Mouse (Mus musculus): Measurements from ENCODE around the gene Msi2. TPM values are rescaled to one million over a fixed set of nuclear protein-coding genes. Genes with fewer than 3 reads are reported as not detected.

Msi2 gene
- polyA plus RNA-seq, 1 experiment = 69.3 TPM

GRCm38 (mm10) chr11:88424034-88424767 lies 294.1 kb downstream of the Msi2 start:
- Histone ChIP-seq H3K27me3 (ENCODE audit: control insufficient read depth, insufficient read depth, low read length) (no peaks in the 10 kb centered on the region), H3K36me3 (ENCODE audit: control insufficient read depth, insufficient read depth, low read length) (no peaks in the 10 kb centered on the region), H3K27ac (ENCODE audit: control insufficient read depth, insufficient read depth, low read depth, low read length) (no peak overlapping the region), H3K4me3 (ENCODE audit: control insufficient read depth, low read depth, low read length) (no peak overlapping the region), H3K4me1 (ENCODE audit: control insufficient read depth, insufficient read depth, low read length) (peaks cover 11% of the 10 kb centered on the region)
- TF ChIP-seq CTCF (IDR thresholded peaks at IDR 0.05; ENCODE audit: control insufficient read depth, insufficient read depth, insufficient replicate concordance, low read depth, low read length) (no peak), POLR2A (IDR thresholded peaks at IDR 0.05; ENCODE audit: control insufficient read depth, low read depth, low read length) (no peak)

- H3K36me3 ChIP-seq (ENCODE audit: control insufficient read depth, insufficient read depth, low read length) = no peaks in the 10 kb centered on the region
- H3K4me1 ChIP-seq (ENCODE audit: control insufficient read depth, insufficient read depth, low read length) = peaks cover 11% of the 10 kb centered on the region
- H3K27me3 ChIP-seq (ENCODE audit: control insufficient read depth, insufficient read depth, low read length) = no peaks in the 10 kb centered on the region
- no peak overlapping the region for H3K4me3 ChIP-seq (ENCODE audit: control insufficient read depth, low read depth, low read length)
- TF ChIP-seq POLR2A (IDR thresholded peaks at IDR 0.05; ENCODE audit: control insufficient read depth, low read depth, low read length) (no peak), CTCF (IDR thresholded peaks at IDR 0.05; ENCODE audit: control insufficient read depth, insufficient read depth, insufficient replicate concordance, low read depth, low read length) (no peak)
- no peak overlapping the region for H3K27ac ChIP-seq (ENCODE audit: control insufficient read depth, insufficient read depth, low read depth, low read length)
These were observed 297.2 kb downstream of the Msi2 start for GRCm38 (mm10) chr11:88421057-88421578.

GRCm38 (mm10) chr11:88419657-88420366 lies 298.5 kb downstream of the Msi2 start:
- Histone ChIP-seq H3K36me3 (ENCODE audit: control insufficient read depth, insufficient read depth, low read length) (no peaks in the 10 kb centered on the region), H3K4me3 (ENCODE audit: control insufficient read depth, low read depth, low read length) (no peak overlapping the region), H3K27me3 (ENCODE audit: control insufficient read depth, insufficient read depth, low read length) (no peaks in the 10 kb centered on the region), H3K4me1 (ENCODE audit: control insufficient read depth, insufficient read depth, low read length) (peaks cover 6% of the 10 kb centered on the region), H3K27ac (ENCODE audit: control insufficient read depth, insufficient read depth, low read depth, low read length) (no peak overlapping the region)
- no peak for TF ChIP-seq CTCF (IDR thresholded peaks at IDR 0.05; ENCODE audit: control insufficient read depth, insufficient read depth, insufficient replicate concordance, low read depth, low read length)
- no peak for TF ChIP-seq POLR2A (IDR thresholded peaks at IDR 0.05; ENCODE audit: control insufficient read depth, low read depth, low read length)

GRCm38 (mm10) chr11:88419064-88419463 lies 299.2 kb downstream of the Msi2 start:
- Histone ChIP-seq H3K27me3 (ENCODE audit: control insufficient read depth, insufficient read depth, low read length) (no peaks in the 10 kb centered on the region), H3K27ac (ENCODE audit: control insufficient read depth, insufficient read depth, low read depth, low read length) (no peak overlapping the region), H3K4me1 (ENCODE audit: control insufficient read depth, insufficient read depth, low read length) (peaks cover 6% of the 10 kb centered on the region), H3K4me3 (ENCODE audit: control insufficient read depth, low read depth, low read length) (no peak overlapping the region), H3K36me3 (ENCODE audit: control insufficient read depth, insufficient read depth, low read length) (no peaks in the 10 kb centered on the region)
- TF ChIP-seq POLR2A (IDR thresholded peaks at IDR 0.05; ENCODE audit: control insufficient read depth, low read depth, low read length) (no peak), CTCF (IDR thresholded peaks at IDR 0.05; ENCODE audit: control insufficient read depth, insufficient read depth, insufficient replicate concordance, low read depth, low read length) (no peak)

- Histone ChIP-seq H3K27me3 (ENCODE audit: control insufficient read depth, insufficient read depth, low read length) (no peaks in the 10 kb centered on the region), H3K36me3 (ENCODE audit: control insufficient read depth, insufficient read depth, low read length) (no peaks in the 10 kb centered on the region), H3K4me3 (ENCODE audit: control insufficient read depth, low read depth, low read length) (no peak overlapping the region), H3K4me1 (ENCODE audit: control insufficient read depth, insufficient read depth, low read length) (no peaks in the 10 kb centered on the region; the same call in 1 of the 2 replicates), H3K27ac (ENCODE audit: control insufficient read depth, insufficient read depth, low read depth, low read length) (no peak overlapping the region)
- TF ChIP-seq CTCF (IDR thresholded peaks at IDR 0.05; ENCODE audit: control insufficient read depth, insufficient read depth, insufficient replicate concordance, low read depth, low read length) (no peak), POLR2A (IDR thresholded peaks at IDR 0.05; ENCODE audit: control insufficient read depth, low read depth, low read length) (no peak)
These were observed 304.0 kb downstream of the Msi2 start for GRCm38 (mm10) chr11:88414157-88414870.

- Histone ChIP-seq H3K36me3 (ENCODE audit: control insufficient read depth, insufficient read depth, low read length) (no peaks in the 10 kb centered on the region), H3K27me3 (ENCODE audit: control insufficient read depth, insufficient read depth, low read length) (no peaks in the 10 kb centered on the region), H3K4me1 (ENCODE audit: control insufficient read depth, insufficient read depth, low read length) (no peaks in the 10 kb centered on the region), H3K4me3 (ENCODE audit: control insufficient read depth, low read depth, low read length) (no peak overlapping the region), H3K27ac (ENCODE audit: control insufficient read depth, insufficient read depth, low read depth, low read length) (no peak overlapping the region)
- TF ChIP-seq CTCF (IDR thresholded peaks at IDR 0.05; ENCODE audit: control insufficient read depth, insufficient read depth, insufficient replicate concordance, low read depth, low read length) = peak; percentile 67; the same call in 1 of the 2 replicates
- no peak for TF ChIP-seq POLR2A (IDR thresholded peaks at IDR 0.05; ENCODE audit: control insufficient read depth, low read depth, low read length)
These were observed 305.8 kb downstream of the Msi2 start for GRCm38 (mm10) chr11:88412423-88413094.
